Mouse (Mus musculus) heart, embryonic 15.5 days (tissue): ENCODE results near the gene Cdk2ap2. TPM values are rescaled to one million over a fixed set of nuclear protein-coding genes. Genes with fewer than 3 reads are reported as not detected.

ENCODE experiments used
- ATAC-seq: fragments of 200-750 bp; cut with Nextera tagmentation; replicated peaks from 2 replicates; pipeline ENCODE4 v1.8.0; 2017; ENCODE audit warnings: low read depth, moderate TSS enrichment; ENCODE audit not compliant: insufficient number of reproducible peaks, insufficient read depth, low FRiP score
- H3K27ac ChIP-seq: fragments of 300-500 bp; sonication (generic); 2 replicates; pipeline ENCODE4 v1.5.1; 2015; ENCODE audit warnings: mild to moderate bottlenecking, inconsistent platforms
- H3K27me3 ChIP-seq: fragments of 300-500 bp; sonication (generic); 2 replicates; pipeline ENCODE4 v1.6.1; 2015; ENCODE audit warnings: inconsistent platforms
- H3K36me3 ChIP-seq: fragments of 300-500 bp; sonication (generic); 2 replicates; pipeline ENCODE4 v1.6.1; 2015; ENCODE audit warnings: mild to moderate bottlenecking, inconsistent platforms
- H3K4me1 ChIP-seq: fragments of 300-500 bp; sonication (generic); replicated peaks from 2 replicates; pipeline ENCODE4 v1.6.1; 2015; ENCODE audit warnings: inconsistent platforms
- H3K4me2 ChIP-seq: fragments of 300-500 bp; sonication (generic); 2 replicates; pipeline ENCODE4 v1.6.1; 2015; ENCODE audit warnings: inconsistent platforms, mild to moderate bottlenecking, moderate library complexity
- H3K4me3 ChIP-seq: fragments of 300-500 bp; sonication (generic); 2 replicates; pipeline ENCODE4 v1.5.1; 2015; ENCODE audit warnings: mild to moderate bottlenecking, inconsistent platforms
- H3K9ac ChIP-seq: fragments of 300-500 bp; sonication (generic); 2 replicates; pipeline ENCODE4 v1.6.1; 2015; ENCODE audit warnings: mild to moderate bottlenecking, inconsistent platforms
- H3K9me3 ChIP-seq: fragments of 300-500 bp; sonication (generic); replicated peaks from 2 replicates; pipeline ENCODE4 v1.6.1; 2016; ENCODE audit warnings: inconsistent platforms
- WGBS: fragments of 180-500 bp; shearing (Covaris S2); methylation state at CpG from one replicate; pipeline ENCODE4 v1.1.7; 2015; ENCODE audit warnings: mixed read lengths; 5-methylcytosine and 5-hydroxymethylcytosine counted together
- polyA plus RNA-seq: library from polyadenylated mRNA; unstranded; fragments of >200 nt; fragmentation: Nextera tagmentation; extraction: Ambion mirVana; gene quantifications from 2 replicates; pipeline ENCODE4 v1.2.1, GENCODE M21; 2015

Cdk2ap2 gene
- polyA plus RNA-seq, 1 experiment from 2014 or later, result 63.6 TPM

DNA sequence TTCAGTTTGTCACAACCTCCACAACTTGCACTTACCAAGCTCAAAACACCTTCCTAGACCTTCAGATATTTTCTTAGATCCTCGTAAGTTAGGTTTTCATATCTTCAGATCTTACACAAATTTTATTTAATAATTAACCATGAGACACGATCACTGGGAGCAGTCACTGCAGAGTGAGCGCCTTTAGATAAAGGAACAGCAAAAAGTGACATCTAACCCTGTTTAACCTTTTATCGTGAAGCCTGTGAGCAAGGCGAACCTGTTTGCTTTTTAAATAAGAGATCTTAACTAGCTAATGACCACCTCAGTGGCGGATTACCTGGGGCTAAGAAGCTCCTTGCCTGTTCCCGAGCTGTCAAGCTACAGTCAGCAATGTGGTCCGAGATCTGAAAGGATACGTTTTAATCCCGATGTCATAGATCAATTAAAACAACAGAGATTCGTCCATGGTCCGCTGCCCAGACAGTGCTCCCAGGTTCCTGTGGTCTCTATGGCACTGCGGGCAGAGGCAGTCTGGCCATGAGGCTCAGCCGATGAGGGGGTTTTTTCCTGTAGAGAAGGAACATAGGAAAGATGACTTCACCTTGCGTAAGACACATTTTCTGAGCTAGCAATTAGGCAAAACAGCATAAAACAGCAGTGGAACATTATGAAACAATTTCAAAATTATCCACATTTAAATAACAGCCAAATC, 28.1 kb upstream of the Cdk2ap2 start:
- Histone ChIP-seq H3K9me3 (no peaks in the 10 kb centered on the region), H3K4me3 (no peak overlapping the region), H3K27me3 (no peaks in the 10 kb centered on the region), H3K4me2 (no peak overlapping the region), H3K36me3 (no peaks in the 10 kb centered on the region), H3K27ac (no peak overlapping the region), H3K9ac (no peak overlapping the region), H3K4me1 (no peaks in the 10 kb centered on the region)
- 73% methylated on average over 15 of the region's 15 CpGs for WGBS
- ATAC-seq, result no peak

DNA sequence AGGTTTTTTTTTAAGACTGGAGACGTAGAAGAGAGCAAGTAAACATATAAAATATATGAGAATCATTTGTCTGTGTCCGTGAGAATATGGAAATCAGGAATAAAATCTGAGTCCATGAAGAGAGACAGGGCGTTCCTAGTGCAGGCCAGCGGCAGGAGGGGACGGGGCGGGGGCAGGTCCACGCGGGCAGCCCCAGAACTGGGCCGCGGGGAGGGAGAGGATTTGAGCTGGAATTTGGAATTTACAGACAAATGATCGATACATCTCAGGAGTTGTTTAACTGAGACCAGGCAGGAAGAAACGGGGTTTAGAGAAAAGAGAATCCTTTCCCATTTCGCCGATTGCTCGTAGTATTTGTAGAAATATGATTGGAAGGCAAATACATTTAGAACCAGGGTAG, 26.7 kb upstream of the Cdk2ap2 start:
- H3K27me3 ChIP-seq, result no peaks in the 10 kb centered on the region
- no peaks in the 10 kb centered on the region for H3K9me3 ChIP-seq
- H3K27ac ChIP-seq, result no peak overlapping the region
- no peaks in the 10 kb centered on the region for H3K36me3 ChIP-seq
- H3K4me1 ChIP-seq, result no peaks in the 10 kb centered on the region
- ATAC-seq, result no peak
- H3K4me2 ChIP-seq, result no peak overlapping the region
- H3K4me3 ChIP-seq, result no peak overlapping the region
- H3K9ac ChIP-seq, result no peak overlapping the region
- 73% methylated on average over 15 of the region's 15 CpGs for WGBS

DNA sequence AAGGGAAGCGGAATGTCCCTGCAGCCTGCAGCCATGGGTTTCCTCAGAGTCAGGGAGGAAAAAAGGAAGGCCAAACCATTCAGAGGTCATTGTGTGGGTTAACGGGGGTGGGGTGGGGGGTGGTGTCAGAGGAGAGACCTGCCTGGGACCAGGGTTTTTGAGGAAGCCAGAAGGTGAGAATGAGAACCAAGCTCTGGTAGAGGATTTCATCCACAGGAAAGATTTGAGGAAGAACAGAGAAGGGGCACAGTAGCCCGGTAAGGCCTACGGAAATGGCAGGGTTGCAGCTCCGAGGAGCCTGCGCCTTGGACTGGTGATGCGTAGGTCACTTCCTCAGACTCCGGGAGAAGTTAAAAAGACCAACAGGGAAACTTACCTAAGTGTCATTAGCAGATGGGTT, 26.2 kb upstream of the Cdk2ap2 start:
- H3K4me2 ChIP-seq, result no peak overlapping the region
- WGBS, result 78% methylated on average over 8 of the region's 8 CpGs
- ATAC-seq, result no peak
- no peaks in the 10 kb centered on the region for H3K27me3 ChIP-seq
- no peaks in the 10 kb centered on the region for H3K36me3 ChIP-seq
- no peaks in the 10 kb centered on the region for H3K4me1 ChIP-seq
- H3K9me3 ChIP-seq, result no peaks in the 10 kb centered on the region
- H3K4me3 ChIP-seq, result no peak overlapping the region
- H3K9ac ChIP-seq, result no peak overlapping the region
- H3K27ac ChIP-seq, result no peak overlapping the region

DNA sequence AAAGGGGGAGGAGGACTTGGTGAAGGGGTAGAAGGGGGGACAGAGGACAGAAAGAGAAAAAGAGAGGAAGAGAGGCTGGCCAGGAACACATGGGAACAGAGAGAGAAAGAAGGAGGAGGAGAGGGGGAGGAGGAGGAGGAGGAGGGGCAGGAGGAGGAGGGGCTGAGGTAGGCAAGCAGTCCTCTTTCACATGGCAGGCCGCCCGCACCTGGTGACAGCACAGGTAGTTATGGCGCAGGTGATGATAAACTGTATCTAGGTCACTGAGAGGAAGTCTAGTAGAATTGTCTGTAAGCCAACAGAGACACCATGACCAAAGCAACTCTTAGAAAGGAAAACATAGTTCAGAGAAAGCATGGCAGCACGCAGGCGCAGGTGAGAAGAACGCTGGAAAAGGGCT, 25.6 kb upstream of the Cdk2ap2 start:
- Histone ChIP-seq H3K36me3 (no peaks in the 10 kb centered on the region), H3K4me2 (no peak overlapping the region), H3K9me3 (no peaks in the 10 kb centered on the region), H3K9ac (no peak overlapping the region), H3K4me1 (no peaks in the 10 kb centered on the region), H3K27me3 (no peaks in the 10 kb centered on the region), H3K4me3 (no peak overlapping the region), H3K27ac (no peak overlapping the region)
- no peak for ATAC-seq
- 83% methylated on average over 6 of the region's 6 CpGs for WGBS

DNA sequence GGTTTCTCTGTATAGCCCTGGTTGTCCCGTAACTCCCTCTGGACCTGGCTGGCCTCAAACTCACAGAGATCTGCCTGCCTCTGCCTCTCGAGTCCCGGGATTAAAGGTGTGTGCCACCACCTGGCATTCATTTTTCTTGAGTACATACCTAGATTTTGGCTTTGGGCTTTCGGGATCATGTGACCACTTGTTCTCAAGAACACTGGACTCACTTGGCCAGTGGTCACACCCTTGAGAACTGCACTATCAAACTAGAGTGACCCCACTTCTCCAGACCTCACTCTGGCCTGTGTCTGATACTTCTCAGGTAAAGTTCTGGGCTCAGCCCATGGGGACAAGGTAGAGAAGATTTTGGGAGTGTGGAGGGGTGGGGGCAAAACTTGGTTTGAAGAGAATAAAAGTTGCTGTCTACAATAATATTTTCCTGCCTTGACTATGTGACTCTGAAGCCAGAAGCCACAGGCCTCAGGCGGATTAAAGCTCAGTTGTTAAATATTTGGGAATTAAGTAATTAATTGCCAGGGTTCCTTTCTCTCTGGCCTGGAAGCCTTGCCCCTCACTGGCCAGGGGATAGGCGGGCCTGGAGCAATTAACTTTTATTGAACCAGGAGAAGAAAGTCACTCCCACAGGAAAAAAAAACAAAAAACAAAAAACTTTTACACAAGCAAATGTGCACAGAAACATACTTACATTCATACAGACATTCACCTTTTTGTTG, 24.1 kb upstream of the Cdk2ap2 start:
- H3K4me1 ChIP-seq, result no peaks in the 10 kb centered on the region
- H3K4me2 ChIP-seq, result no peak overlapping the region
- no peaks in the 10 kb centered on the region for H3K9me3 ChIP-seq
- no peaks in the 10 kb centered on the region for H3K36me3 ChIP-seq
- H3K27ac ChIP-seq, result no peak overlapping the region
- H3K9ac ChIP-seq, result no peak overlapping the region
- no peak overlapping the region for H3K4me3 ChIP-seq
- ATAC-seq, result no peak
- no peaks in the 10 kb centered on the region for H3K27me3 ChIP-seq
- 87% methylated on average over 6 of the region's 6 CpGs for WGBS

DNA sequence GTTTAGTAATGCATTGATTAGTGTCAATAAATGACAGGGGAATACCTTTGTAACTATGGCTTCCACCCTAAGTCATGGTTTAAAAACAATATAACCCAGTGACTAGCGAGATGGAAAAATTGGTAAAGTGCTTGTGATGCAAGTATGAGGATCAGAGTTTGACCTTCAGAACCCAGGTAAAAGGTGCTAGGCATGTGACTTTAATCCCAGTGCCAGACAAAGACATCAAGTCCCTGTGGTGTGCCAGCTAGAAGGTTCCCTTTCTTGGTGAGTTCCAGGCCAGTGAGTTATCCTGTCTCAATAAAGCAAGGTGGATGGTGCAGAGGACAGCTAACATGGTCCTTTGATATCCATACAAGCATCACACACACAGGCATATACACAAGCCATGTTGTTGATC, 21.5 kb upstream of the Cdk2ap2 start:
- no peak overlapping the region for H3K4me3 ChIP-seq
- H3K4me1 ChIP-seq, result no peaks in the 10 kb centered on the region
- 83% methylated on average over 1 of the region's 1 CpGs for WGBS
- no peak overlapping the region for H3K27ac ChIP-seq
- no peaks in the 10 kb centered on the region for H3K36me3 ChIP-seq
- no peaks in the 10 kb centered on the region for H3K27me3 ChIP-seq
- ATAC-seq, result no peak
- no peaks in the 10 kb centered on the region for H3K9me3 ChIP-seq
- no peak overlapping the region for H3K4me2 ChIP-seq
- H3K9ac ChIP-seq, result no peak overlapping the region

DNA sequence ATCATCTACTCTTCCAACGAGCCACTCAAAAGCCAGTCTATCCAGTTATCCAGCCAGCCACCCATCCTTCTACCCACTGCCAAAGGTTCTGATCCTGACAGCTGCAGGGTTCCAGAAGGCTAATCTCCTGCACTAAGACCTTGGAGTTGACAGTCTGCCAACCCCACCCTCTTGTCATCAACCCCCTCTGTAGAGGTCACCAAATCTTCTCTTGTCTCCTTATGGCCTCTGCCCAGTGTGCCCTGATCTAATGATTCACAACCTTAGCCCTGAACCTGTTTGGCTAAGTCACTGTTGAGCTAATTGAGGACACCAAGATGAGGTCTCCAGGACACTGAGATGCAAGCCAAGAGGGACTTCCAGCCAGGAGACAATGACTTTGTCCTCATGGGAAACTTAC, 17.4 kb upstream of the Cdk2ap2 start:
- H3K4me2 ChIP-seq, result no peak overlapping the region
- no peak for ATAC-seq
- H3K4me1 ChIP-seq, result no peaks in the 10 kb centered on the region
- WGBS, result 70% methylated on average over 1 of the region's 1 CpGs
- H3K9me3 ChIP-seq, result no peaks in the 10 kb centered on the region
- H3K27me3 ChIP-seq, result peaks cover 14% of the 10 kb centered on the region; the same call in 1 of the 2 replicates
- H3K9ac ChIP-seq, result no peak overlapping the region
- no peak overlapping the region for H3K4me3 ChIP-seq
- no peaks in the 10 kb centered on the region for H3K36me3 ChIP-seq
- no peak overlapping the region for H3K27ac ChIP-seq

DNA sequence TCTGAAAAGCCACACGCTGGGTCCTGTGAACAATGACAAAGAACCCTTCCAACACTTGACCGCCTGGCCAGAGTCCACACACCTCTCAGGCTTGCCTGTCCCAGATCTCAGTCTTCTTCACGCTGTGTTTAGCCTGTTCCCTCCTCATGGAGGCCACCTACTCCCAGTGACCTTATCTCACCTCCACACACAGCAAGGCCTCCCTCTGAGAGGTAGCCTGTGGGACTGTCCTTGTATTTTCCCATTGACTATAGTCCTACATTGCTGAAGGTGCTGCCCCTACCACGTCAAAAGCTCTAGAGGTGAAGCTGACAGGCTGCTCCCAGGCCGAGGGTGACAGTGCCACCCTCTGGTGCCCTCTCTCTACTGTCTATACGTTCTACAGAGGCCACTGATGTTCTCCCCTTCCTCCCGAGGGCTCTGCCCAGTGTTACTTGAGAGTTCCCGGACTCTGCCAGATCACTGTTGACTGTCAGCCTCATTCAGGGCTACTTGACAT, 16.4 kb upstream of the Cdk2ap2 start:
- Histone ChIP-seq H3K4me1 (no peaks in the 10 kb centered on the region), H3K4me3 (no peak overlapping the region), H3K27ac (no peak overlapping the region), H3K36me3 (no peaks in the 10 kb centered on the region), H3K4me2 (no peak overlapping the region), H3K9ac (no peak overlapping the region), H3K27me3 (peaks cover 18% of the 10 kb centered on the region; the same call in 1 of the 2 replicates), H3K9me3 (no peaks in the 10 kb centered on the region)
- ATAC-seq, result no peak
- WGBS, result 59% methylated on average over 8 of the region's 8 CpGs

DNA sequence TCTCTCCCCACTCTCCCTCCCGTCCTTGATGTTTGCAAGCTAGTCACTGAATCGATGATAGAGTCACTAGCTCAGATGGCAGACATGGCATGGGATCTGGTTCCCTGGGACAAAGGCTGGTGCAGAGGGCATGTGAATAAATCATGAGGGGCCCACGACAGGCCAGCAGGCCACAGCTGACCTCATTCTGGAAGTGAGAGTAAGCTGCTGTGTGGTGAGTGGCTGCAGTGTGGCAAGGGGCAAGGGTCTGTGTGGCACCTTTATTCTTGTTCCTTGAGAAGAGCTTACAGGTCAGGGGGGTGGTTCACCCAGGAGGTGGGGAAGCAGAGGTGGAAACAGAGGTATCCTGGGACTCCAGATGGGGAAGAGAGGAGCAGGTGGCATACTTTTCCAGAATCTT, 15.6 kb upstream of the Cdk2ap2 start, which contains the start of gene Cabp2:
Gene Cabp2, plus strand, starts transcription at position 185 of the 400 bp plus-strand sequence.
- no peaks in the 10 kb centered on the region for H3K4me1 ChIP-seq
- no peak within 1 kb of the TSS for H3K4me2 ChIP-seq
- H3K36me3 ChIP-seq, result no peaks in the 10 kb centered on the region
- no peak for ATAC-seq
- H3K4me3 ChIP-seq, result no peak within 1 kb of the TSS
- peaks cover 18% of the 10 kb centered on the region; the same call in 1 of the 2 replicates for H3K27me3 ChIP-seq
- H3K27ac ChIP-seq, result no peak within 1 kb of the TSS
- WGBS, result 68% methylated on average over 3 of the region's 3 CpGs
- no peak within 1 kb of the TSS for H3K9ac ChIP-seq
- H3K9me3 ChIP-seq, result no peaks in the 10 kb centered on the region

DNA sequence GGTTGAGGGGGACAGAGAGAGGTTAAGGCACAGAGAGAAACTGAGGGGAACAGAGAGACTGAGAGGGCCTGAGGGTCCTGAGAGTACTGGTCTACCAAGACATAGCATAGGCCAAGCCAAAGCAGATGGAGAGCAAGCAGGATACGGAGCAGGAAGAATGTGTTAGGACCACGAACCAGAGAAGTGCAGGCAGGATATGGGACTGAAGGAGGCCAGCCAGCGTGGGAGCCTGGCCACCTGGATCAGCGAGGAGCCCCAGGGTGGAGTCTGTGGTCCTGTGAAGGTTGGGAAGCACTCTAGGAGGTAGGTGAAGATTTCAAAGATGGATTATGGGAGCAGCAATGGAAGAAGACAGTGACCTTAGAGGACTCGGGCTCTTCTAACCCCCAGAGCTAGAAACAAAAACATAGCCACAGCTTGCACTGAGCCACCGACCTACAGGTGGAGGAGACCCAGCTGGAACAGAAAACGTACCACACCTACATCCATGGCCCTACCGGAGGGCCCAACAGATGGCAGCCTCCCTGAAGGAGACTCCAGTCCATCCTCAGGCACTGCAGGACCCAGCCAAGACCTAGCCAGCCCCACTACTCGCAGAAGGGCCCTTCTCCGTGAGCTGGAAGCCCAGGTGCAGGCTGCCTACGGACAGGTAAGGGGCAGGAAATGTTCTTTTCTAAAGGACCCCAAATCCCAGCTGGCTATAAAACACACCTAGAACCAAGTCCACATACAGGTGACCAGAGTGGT, 14.6 kb upstream of the Cdk2ap2 start:
- H3K4me2 ChIP-seq, result no peak overlapping the region
- WGBS, result 71% methylated on average over 11 of the region's 11 CpGs
- H3K27ac ChIP-seq, result no peak overlapping the region
- H3K9ac ChIP-seq, result no peak overlapping the region
- no peaks in the 10 kb centered on the region for H3K36me3 ChIP-seq
- H3K9me3 ChIP-seq, result no peaks in the 10 kb centered on the region
- no peak for ATAC-seq
- H3K4me3 ChIP-seq, result no peak overlapping the region
- peaks cover 7% of the 10 kb centered on the region for H3K4me1 ChIP-seq
- peaks cover 18% of the 10 kb centered on the region; the same call in 1 of the 2 replicates for H3K27me3 ChIP-seq

DNA sequence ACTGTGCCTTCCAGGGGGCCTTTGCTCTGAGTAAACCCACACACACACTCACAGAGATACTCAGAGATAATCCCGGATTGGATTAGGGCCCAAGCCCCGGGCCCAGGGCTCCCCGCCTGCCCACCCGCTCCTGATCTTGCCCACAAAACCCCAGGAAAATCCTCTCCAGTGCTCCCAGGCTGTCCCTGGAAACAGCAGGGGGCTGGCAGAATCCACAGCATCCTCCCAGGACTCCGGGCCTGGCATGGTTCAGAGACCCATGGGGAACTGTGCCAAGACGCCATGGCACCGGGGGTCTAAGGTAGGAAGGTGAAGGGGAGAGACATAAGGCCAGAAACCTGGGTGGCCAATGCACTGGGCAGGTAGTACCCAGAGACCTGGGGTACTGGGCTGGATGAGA, 13.7 kb upstream of the Cdk2ap2 start:
- H3K9me3 ChIP-seq, result no peaks in the 10 kb centered on the region
- no peak overlapping the region for H3K27ac ChIP-seq
- no peak overlapping the region for H3K4me3 ChIP-seq
- H3K9ac ChIP-seq, result no peak overlapping the region
- peaks cover 18% of the 10 kb centered on the region; the same call in 1 of the 2 replicates for H3K27me3 ChIP-seq
- 74% methylated on average over 7 of the region's 7 CpGs for WGBS
- no peak overlapping the region for H3K4me2 ChIP-seq
- no peaks in the 10 kb centered on the region for H3K36me3 ChIP-seq
- no peak for ATAC-seq
- peaks cover 8% of the 10 kb centered on the region for H3K4me1 ChIP-seq
